Mouse (Mus musculus) embryonic facial prominence, embryonic 10.5 days (tissue): ENCODE data around the gene Ppp1r36. TPM values are rescaled to one million over a fixed set of nuclear protein-coding genes. Genes with fewer than 3 reads are reported as not detected.

Experiments used
- DNase-seq: peaks from one replicate; pipeline ENCODE4 v3.0.0-alpha.2; 2017; ENCODE audit warnings: low spot score
- H3K27ac ChIP-seq: fragments of 300-500 bp; sonication (generic); replicated peaks from 2 replicates; pipeline ENCODE4 v1.5.1; 2016; ENCODE audit warnings: mild to moderate bottlenecking
- H3K27me3 ChIP-seq: fragments of 300-500 bp; sonication (generic); replicated peaks from 2 replicates; pipeline ENCODE4 v1.6.1; 2016; ENCODE audit warnings: low read depth, mild to moderate bottlenecking; ENCODE audit not compliant: poor library complexity, severe bottlenecking
- H3K36me3 ChIP-seq: fragments of 300-500 bp; sonication (generic); replicated peaks from 2 replicates; pipeline ENCODE4 v1.6.1; 2016; ENCODE audit warnings: mild to moderate bottlenecking, moderate library complexity
- H3K4me1 ChIP-seq: fragments of 300-500 bp; sonication (generic); 2 replicates; pipeline ENCODE4 v1.6.1; 2016
- H3K4me3 ChIP-seq: fragments of 300-500 bp; sonication (generic); 2 replicates; pipeline ENCODE4 v1.5.1; 2016; ENCODE audit warnings: mild to moderate bottlenecking, moderate library complexity
- H3K9me3 ChIP-seq: fragments of 300-500 bp; sonication (generic); 2 replicates; pipeline ENCODE4 v1.6.1; 2016; ENCODE audit warnings: mild to moderate bottlenecking
- WGBS: fragments of 180-500 bp; shearing (Covaris S2); methylation state at CpG from one replicate; pipeline ENCODE4 v1.1.7; 2016; 5-methylcytosine and 5-hydroxymethylcytosine counted together
- polyA plus RNA-seq: library from polyadenylated mRNA; unstranded; fragments of >200 nt; fragmentation: Nextera tagmentation; extraction: Ambion mirVana; gene quantifications from 2 replicates; pipeline ENCODE4 v1.2.1, GENCODE M21; 2016

Ppp1r36 gene
- polyA plus RNA-seq, result 1.6 and 1.8 TPM in 2 replicates

DNA sequence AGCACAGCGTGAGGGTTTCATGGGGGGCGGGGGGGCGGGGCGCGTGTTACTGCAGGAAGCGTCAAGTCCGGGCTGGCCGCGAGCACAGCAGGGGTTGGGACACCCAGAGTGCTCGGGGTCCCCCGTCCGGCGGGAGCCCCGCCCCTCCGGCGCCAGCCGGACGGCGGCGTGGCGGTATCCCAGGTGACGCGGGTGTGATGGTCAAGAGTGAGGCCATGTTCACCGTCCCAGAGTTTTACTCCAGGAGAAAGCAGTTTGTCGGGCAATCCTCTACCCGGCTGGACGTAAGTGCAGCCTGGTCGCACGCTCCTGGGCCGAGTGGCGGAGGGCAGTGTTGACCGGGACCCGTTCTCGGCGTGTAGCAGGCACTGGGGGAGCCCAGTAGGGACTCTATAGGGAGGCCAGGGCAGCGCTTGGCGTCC is at the start of gene Ppp1r36:
Ppp1r36 (plus strand) TSS at position 106 of the 422 bp plus-strand sequence.
- Histone ChIP-seq H3K4me1 (peaks cover 10% of the 10 kb centered on the region), H3K27ac (peak within 1 kb of the TSS; percentile 69), H3K9me3 (peaks cover 6% of the 10 kb centered on the region), H3K27me3 (peaks cover 28% of the 10 kb centered on the region), H3K36me3 (no peaks in the 10 kb centered on the region), H3K4me3 (peak within 1 kb of the TSS; percentile 56)
- peak; percentile 74 for DNase-seq
- under 1% methylated on average over 37 of the region's 37 CpGs for WGBS

DNA sequence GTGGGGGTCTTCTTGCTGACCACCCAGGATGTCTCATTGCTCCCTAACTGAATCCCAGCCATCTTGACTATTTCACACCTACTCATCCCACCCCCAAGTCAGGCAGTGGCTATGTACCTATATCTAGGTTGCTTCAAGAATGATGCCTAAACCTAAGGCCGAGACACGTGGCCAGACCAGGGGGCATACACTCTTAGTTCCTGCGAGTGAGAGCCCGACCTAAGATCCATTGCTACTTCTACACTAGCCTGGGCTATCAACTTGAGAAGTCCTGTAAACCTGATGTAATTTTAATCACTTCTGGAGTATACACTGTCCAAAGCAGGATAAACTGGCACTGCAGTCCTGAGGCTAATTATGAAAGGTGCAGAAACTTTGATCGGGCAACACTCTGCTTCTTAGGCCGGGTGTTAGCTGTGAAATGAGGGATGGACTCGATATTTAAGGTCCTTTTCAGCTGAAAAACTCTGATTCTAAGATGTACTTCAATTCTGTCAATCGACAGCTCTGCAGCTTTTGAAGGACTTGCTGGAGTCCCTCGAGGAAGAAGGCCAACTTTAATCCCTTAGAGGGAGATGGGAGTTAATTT is 49.0 kb upstream of the Ppp1r36 start:
- Histone ChIP-seq H3K9me3 (no peaks in the 10 kb centered on the region), H3K27ac (peak overlapping the region; percentile 100), H3K4me1 (peaks cover 49% of the 10 kb centered on the region), H3K36me3 (peaks cover 10% of the 10 kb centered on the region; the same call in 1 of the 2 replicates), H3K4me3 (peak overlapping the region; percentile 90), H3K27me3 (no peaks in the 10 kb centered on the region)
- 10% methylated on average over 9 of the region's 9 CpGs for WGBS
- no peak for DNase-seq

DNA sequence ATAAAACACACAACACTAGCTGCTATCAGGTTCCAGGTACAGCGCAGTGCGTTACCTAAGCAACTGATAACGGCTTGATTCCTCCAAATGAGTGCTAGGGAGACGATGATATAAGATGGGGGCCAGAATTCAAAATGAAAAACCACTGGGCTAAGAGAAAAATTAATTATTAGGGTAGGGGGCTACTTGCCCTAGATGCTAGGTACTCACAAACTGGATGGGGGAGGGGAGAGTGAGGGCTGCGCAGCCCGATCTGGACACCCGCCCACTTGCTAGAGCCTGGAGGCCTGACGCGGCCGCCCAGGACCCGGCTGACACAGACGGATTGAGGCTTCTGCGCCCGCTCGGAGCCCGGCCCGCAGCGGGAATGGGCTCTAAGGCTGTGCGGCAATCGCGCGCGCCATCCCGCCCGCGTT is 48.5 kb upstream of the Ppp1r36 start:
- Histone ChIP-seq H3K27ac (peak overlapping the region; percentile 100), H3K27me3 (no peaks in the 10 kb centered on the region), H3K36me3 (peaks cover 7% of the 10 kb centered on the region; the same call in 1 of the 2 replicates), H3K4me1 (peaks cover 49% of the 10 kb centered on the region), H3K9me3 (no peaks in the 10 kb centered on the region), H3K4me3 (peak overlapping the region; percentile 90)
- peak; percentile 75 for DNase-seq
- WGBS, result under 1% methylated on average over 26 of the region's 26 CpGs

GRCm38 (mm10) chr12:76369206-76369977 is 47.9 kb upstream of the Ppp1r36 start, which contains the start of gene Zbtb25:
Gene Zbtb25, minus strand, starts transcription at chr12:76369602.
- WGBS, result 1% methylated on average over 92 of the region's 96 CpGs
- peaks cover 55% of the 10 kb centered on the region for H3K4me1 ChIP-seq
- H3K4me3 ChIP-seq, result peak within 1 kb of the TSS; percentile 90

GRCm38 (mm10) chr12:76369978-76370830 is 47.1 kb upstream of the Ppp1r36 start, which contains the start of gene Zbtb1:
Gene Zbtb1, plus strand, starts transcription at chr12:76370266.
- H3K36me3 ChIP-seq, result no peaks in the 10 kb centered on the region; the same call in 1 of the 2 replicates
- no peaks in the 10 kb centered on the region for H3K9me3 ChIP-seq
- H3K4me3 ChIP-seq, result peak within 1 kb of the TSS; percentile 90
- WGBS, result under 1% methylated on average over 96 of the region's 99 CpGs
- no peaks in the 10 kb centered on the region for H3K27me3 ChIP-seq
- H3K4me1 ChIP-seq, result peaks cover 59% of the 10 kb centered on the region
- DNase-seq, result peak; percentile 90
- peak within 1 kb of the TSS; percentile 100 for H3K27ac ChIP-seq

More at GRCm38 (mm10) chr12:76369206-76369977, 47.9 kb upstream of the Ppp1r36 start, which contains the start of gene Zbtb25:
- H3K9me3 ChIP-seq, result no peaks in the 10 kb centered on the region
- H3K27me3 ChIP-seq, result no peaks in the 10 kb centered on the region
- H3K27ac ChIP-seq, result peak within 1 kb of the TSS; percentile 100
- H3K36me3 ChIP-seq, result peaks cover under 1% of the 10 kb centered on the region; the same call in 1 of the 2 replicates
- peak; percentile 91 for DNase-seq

DNA sequence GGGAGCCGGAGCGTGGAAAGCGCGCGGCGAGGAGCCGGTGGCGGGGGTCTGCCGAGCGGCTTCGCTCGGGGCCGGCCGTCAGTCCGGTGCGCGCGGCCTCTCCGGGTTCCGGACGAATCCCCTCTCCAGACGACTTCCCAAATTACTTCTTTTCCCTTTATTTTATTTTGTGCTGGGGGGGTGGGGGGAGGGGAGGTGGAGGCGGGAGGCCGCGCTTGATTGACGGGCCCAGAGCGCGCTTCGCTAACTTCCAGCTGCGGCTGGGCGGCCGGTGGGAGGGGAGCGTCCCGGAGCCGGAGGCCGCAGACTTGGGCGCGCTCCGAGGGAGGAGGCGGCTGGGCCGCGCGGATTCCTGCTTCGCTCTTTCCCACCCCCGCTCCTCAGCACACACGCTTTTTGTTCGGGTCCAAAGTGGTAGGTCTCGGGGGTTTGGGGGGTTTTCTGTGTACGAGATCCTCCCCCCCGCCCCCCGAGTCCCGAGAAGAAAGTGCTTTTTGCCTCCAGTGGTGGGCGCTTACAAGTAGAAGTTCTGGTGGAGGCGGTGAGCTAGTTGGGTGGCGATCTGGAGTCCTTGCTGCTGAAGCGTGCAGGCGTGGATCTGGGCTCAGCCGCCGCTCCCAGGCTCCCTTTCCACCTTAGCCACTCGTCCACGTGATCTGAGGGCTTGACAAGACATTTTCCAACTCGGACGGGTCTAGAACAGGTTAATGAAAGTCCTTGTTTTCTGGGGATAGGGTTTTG is 46.3 kb upstream of the Ppp1r36 start:
- Histone ChIP-seq H3K4me3 (peak overlapping the region; percentile 90), H3K27me3 (no peaks in the 10 kb centered on the region), H3K36me3 (no peaks in the 10 kb centered on the region; the same call in 1 of the 2 replicates), H3K4me1 (peaks cover 55% of the 10 kb centered on the region), H3K27ac (peak overlapping the region; percentile 100), H3K9me3 (no peaks in the 10 kb centered on the region)
- WGBS, result under 1% methylated on average over 63 of the region's 63 CpGs
- peak; percentile 88 for DNase-seq

GRCm38 (mm10) chr12:76372046-76372445 is 45.3 kb upstream of the Ppp1r36 start:
- no peak for DNase-seq

GRCm38 (mm10) chr12:76372881-76373818 is 44.2 kb upstream of the Ppp1r36 start:
- H3K36me3 ChIP-seq, result no peaks in the 10 kb centered on the region
- H3K4me1 ChIP-seq, result peaks cover 44% of the 10 kb centered on the region
- 65% methylated on average over 7 of the region's 7 CpGs for WGBS
- no peaks in the 10 kb centered on the region for H3K27me3 ChIP-seq
- peak overlapping the region; percentile 90; the same call in 1 of the 2 replicates for H3K4me3 ChIP-seq
- H3K27ac ChIP-seq, result no peak overlapping the region
- peak; percentile 30 for DNase-seq
- no peaks in the 10 kb centered on the region for H3K9me3 ChIP-seq

More at GRCm38 (mm10) chr12:76372046-76372445, 45.3 kb upstream of the Ppp1r36 start:
- Histone ChIP-seq H3K4me1 (peaks cover 51% of the 10 kb centered on the region), H3K27me3 (no peaks in the 10 kb centered on the region), H3K27ac (peak overlapping the region; percentile 100; the same call in 1 of the 2 replicates), H3K4me3 (peak overlapping the region; percentile 90), H3K9me3 (no peaks in the 10 kb centered on the region), H3K36me3 (no peaks in the 10 kb centered on the region; the same call in 1 of the 2 replicates)
- WGBS, result 48% methylated on average over 7 of the region's 7 CpGs

- Histone ChIP-seq H3K9me3 (no peaks in the 10 kb centered on the region), H3K4me1 (peaks cover 41% of the 10 kb centered on the region), H3K4me3 (no peak overlapping the region), H3K36me3 (no peaks in the 10 kb centered on the region), H3K27ac (no peak overlapping the region), H3K27me3 (no peaks in the 10 kb centered on the region)
- no peak for DNase-seq
- 69% methylated on average over 6 of the region's 6 CpGs for WGBS
Observed at GRCm38 (mm10) chr12:76373991-76374390, 43.3 kb upstream of the Ppp1r36 start.

DNA sequence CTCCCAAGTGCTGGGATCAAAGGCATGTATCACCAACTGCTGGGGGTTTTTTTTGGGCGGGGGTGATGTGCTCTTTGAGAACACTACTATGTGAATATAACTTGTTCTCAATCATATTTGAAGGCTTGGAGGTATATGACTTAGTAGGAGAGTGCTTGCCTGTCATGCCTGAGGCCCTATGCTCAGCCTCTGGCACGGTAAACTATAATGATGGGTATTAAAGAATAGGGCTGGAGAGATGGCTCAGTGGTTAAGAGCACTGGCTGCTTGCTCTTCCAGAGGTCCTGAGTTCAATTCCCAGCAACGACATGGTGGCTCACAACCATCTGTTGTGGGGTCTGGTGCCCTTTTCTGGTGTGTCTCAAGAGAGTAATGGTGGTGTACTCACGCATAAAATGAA is 42.4 kb upstream of the Ppp1r36 start:
- Histone ChIP-seq H3K36me3 (no peaks in the 10 kb centered on the region), H3K4me3 (no peak overlapping the region), H3K27ac (no peak overlapping the region), H3K27me3 (no peaks in the 10 kb centered on the region), H3K4me1 (peaks cover 39% of the 10 kb centered on the region), H3K9me3 (no peaks in the 10 kb centered on the region)
- 80% methylated on average over 4 of the region's 4 CpGs for WGBS
- no peak for DNase-seq
